Mouse (Mus musculus) CH12.LX (cell line): Measurements from ENCODE around the gene Stk10. TPM values are rescaled to one million over a fixed set of nuclear protein-coding genes. Genes with fewer than 3 reads are reported as not detected.

Experiments used
- DNase-seq: peaks from one replicate; pipeline ENCODE4 v3.0.0-alpha.2; 2013; ENCODE audit errors: extremely low read depth
- H3K27ac ChIP-seq: 2 replicates; pipeline ENCODE4 v1.5.1; 2012; ENCODE audit warnings: low read depth, mild to moderate bottlenecking, control low read depth, moderate library complexity; ENCODE audit not compliant: insufficient read depth
- H3K27me3 ChIP-seq: replicated peaks from 2 replicates; pipeline ENCODE3; 2012; ENCODE audit warnings: inconsistent platforms
- H3K36me3 ChIP-seq, 2 experiments: replicated peaks in 1 of 2; 2 replicates each; pipeline versions ENCODE3 to v1.6.1; 2012; ENCODE audit warnings: inconsistent platforms in 1 of 2, low read length in 1 of 2, mild to moderate bottlenecking in 1 of 2, mixed read lengths in 1 of 2, moderate library complexity in 1 of 2; ENCODE audit not compliant: control insufficient read depth in 1 of 2, insufficient read depth in 1 of 2
- H3K4me1 ChIP-seq, 2 experiments: 2 replicates each; pipeline ENCODE4 v1.6.1; 2012; ENCODE audit warnings: inconsistent platforms in 1 of 2, moderate library complexity in 1 of 2; ENCODE audit not compliant: insufficient read depth in 2 of 2, control insufficient read depth in 1 of 2
- H3K4me2 ChIP-seq: 2 replicates; pipeline ENCODE4 v1.6.1; 2012; ENCODE audit warnings: low read depth, mild to moderate bottlenecking, control low read depth; ENCODE audit not compliant: poor library complexity, insufficient read depth, severe bottlenecking
- H3K4me3 ChIP-seq, 3 experiments: fragments of 150-350 bp in 1 of 3; sonication (generic) in 1 of 3; replicated peaks in 1 of 3; 2 replicates each; pipeline versions ENCODE3 to v1.5.1; 2011 to 2012; ENCODE audit warnings: low read depth in 2 of 3, low read length in 2 of 3, mild to moderate bottlenecking in 2 of 3, moderate library complexity in 2 of 3, control low read depth in 1 of 3, improper control_type of control experiment in 1 of 3, inconsistent platforms in 1 of 3, mixed read lengths in 1 of 3; ENCODE audit not compliant: poor library complexity in 1 of 3
- H3K79me2 ChIP-seq: replicated peaks from 2 replicates; pipeline ENCODE4 v1.6.1; 2012; ENCODE audit warnings: mild to moderate bottlenecking, moderate library complexity; ENCODE audit not compliant: control insufficient read depth, poor library complexity, insufficient read depth, severe bottlenecking; ENCODE audit errors: extremely low read depth
- H3K9ac ChIP-seq: 2 replicates; pipeline ENCODE4 v1.6.1; 2012; ENCODE audit warnings: low read depth, mild to moderate bottlenecking, control low read depth, moderate library complexity; ENCODE audit not compliant: insufficient read depth
- H3K9me3 ChIP-seq: replicated peaks from 2 replicates; pipeline ENCODE3; 2012; ENCODE audit warnings: low read length, inconsistent platforms, mixed read lengths
- BHLHE40 ChIP-seq: IDR thresholded peaks from 2 replicates; pipeline ENCODE4 v1.6.1; 2011; ENCODE audit warnings: mild to moderate bottlenecking, low read depth, low read length, improper control_type of control experiment
- CHD2 ChIP-seq: IDR thresholded peaks from 2 replicates; pipeline ENCODE4 v1.6.1; 2011; ENCODE audit warnings: low read length, improper control_type of control experiment
- CTCF ChIP-seq, 2 experiments: IDR thresholded peaks in 1 of 2; conservative IDR thresholded peaks in 1 of 2; 2 replicates each; pipeline ENCODE4 v1.5.1; 2011 to 2012; ENCODE audit warnings: low read depth in 2 of 2, low read length in 2 of 2, improper control_type of control experiment in 1 of 2, inconsistent platforms in 1 of 2, mild to moderate bottlenecking in 1 of 2, moderate library complexity in 1 of 2
- E2F4 ChIP-seq: IDR thresholded peaks from 2 replicates; pipeline ENCODE4 v1.6.1; 2011; ENCODE audit warnings: low read depth, low read length, improper control_type of control experiment; ENCODE audit not compliant: insufficient replicate concordance
- ELF1 ChIP-seq: IDR thresholded peaks from 2 replicates; pipeline ENCODE4 v1.6.1; 2014; ENCODE audit warnings: low read depth, mild to moderate bottlenecking, inconsistent platforms, low read length, improper control_type of control experiment
- GABPA ChIP-seq: IDR thresholded peaks from 2 replicates; pipeline ENCODE4 v1.6.1; 2012; ENCODE audit warnings: low read depth, low read length, improper control_type of control experiment, inconsistent platforms; ENCODE audit not compliant: insufficient replicate concordance
- IRF4 ChIP-seq: IDR thresholded peaks from 2 replicates; pipeline ENCODE4 v1.6.1; 2014; ENCODE audit warnings: low read depth, mild to moderate bottlenecking, inconsistent platforms, low read length, improper control_type of control experiment
- JUND ChIP-seq: conservative IDR thresholded peaks from 2 replicates; pipeline ENCODE4 v1.6.1; 2011; ENCODE audit warnings: low read depth, low read length, improper control_type of control experiment
- KAT2A ChIP-seq: IDR thresholded peaks from 2 replicates; pipeline ENCODE4 v1.6.1; 2012; ENCODE audit warnings: low read length, improper control_type of control experiment, inconsistent platforms; ENCODE audit not compliant: insufficient replicate concordance
- MAZ ChIP-seq: IDR thresholded peaks from 2 replicates; pipeline ENCODE4 v1.6.1; 2012; ENCODE audit warnings: low read depth, mild to moderate bottlenecking, inconsistent platforms, low read length, improper control_type of control experiment, moderate library complexity
- MXI1 ChIP-seq: IDR thresholded peaks from 2 replicates; pipeline ENCODE4 v1.6.1; 2011; ENCODE audit warnings: mild to moderate bottlenecking, low read depth, low read length, improper control_type of control experiment
- NRF1 ChIP-seq: IDR thresholded peaks from 2 replicates; pipeline ENCODE4 v1.6.1; 2014; ENCODE audit warnings: low read depth, mild to moderate bottlenecking, inconsistent platforms, low read length, improper control_type of control experiment, moderate library complexity
- PAX5 ChIP-seq: IDR thresholded peaks from 2 replicates; pipeline ENCODE4 v1.6.1; 2012; ENCODE audit warnings: low read length, inconsistent platforms, mixed read lengths
- POLR2AphosphoS2 ChIP-seq: IDR thresholded peaks from 2 replicates; pipeline ENCODE4 v1.6.1; 2011; ENCODE audit warnings: low read depth, low read length, improper control_type of control experiment
- RCOR1 ChIP-seq: conservative IDR thresholded peaks from 2 replicates; pipeline ENCODE4 v1.6.1; 2012; ENCODE audit warnings: low read depth, mild to moderate bottlenecking, inconsistent platforms, low read length, improper control_type of control experiment
- TBP ChIP-seq: conservative IDR thresholded peaks from 2 replicates; pipeline ENCODE4 v1.6.1; 2011; ENCODE audit warnings: low read depth, low read length, improper control_type of control experiment
- USF1 ChIP-seq: IDR thresholded peaks from 2 replicates; pipeline ENCODE4 v1.6.1; 2014; ENCODE audit warnings: low read depth, mild to moderate bottlenecking, inconsistent platforms, low read length, improper control_type of control experiment
- dilution Hi-C: fragments of 300-500 bp; cut with MboI; formaldehyde crosslinking; loops from 2 replicates; pipeline ENCODE4 v1.14.3; 2020; ENCODE audit warnings: low sequenced_read_pairs; ENCODE audit not compliant: extremely low pct_unique_long_range_greater_than_20kb, extremely low pct_ligation_motif_present
- in situ Hi-C: fragments of 300-500 bp; cut with MboI; formaldehyde crosslinking; loops from 3 replicates; pipeline ENCODE4 v1.14.3; 2019; ENCODE audit warnings: low sequenced_read_pairs, low pct_ligation_motif_present, low pct_unique_long_range_greater_than_20kb, mixed read lengths
- polyA plus RNA-seq: library from polyadenylated mRNA; unstranded; fragments of >175 nt; gene quantifications from 2 replicates; pipeline ENCODE4 v1.2.1, GENCODE M21; 2012; ENCODE audit warnings: low read depth; ENCODE audit not compliant: insufficient read length
- total RNA-seq, 2 experiments: library from RNA; depleted of rRNA; stranded (reverse); fragments of 300-350 nt in 1 of 2; fragments of >200 nt in 1 of 2; gene quantifications; 2 replicates each; pipeline ENCODE4 v1.2.3; 2012 to 2014

The Stk10 gene
- total and polyA plus RNA-seq, 3 experiments = 20.0 to 40.3 (median 23.2) TPM

DNA sequence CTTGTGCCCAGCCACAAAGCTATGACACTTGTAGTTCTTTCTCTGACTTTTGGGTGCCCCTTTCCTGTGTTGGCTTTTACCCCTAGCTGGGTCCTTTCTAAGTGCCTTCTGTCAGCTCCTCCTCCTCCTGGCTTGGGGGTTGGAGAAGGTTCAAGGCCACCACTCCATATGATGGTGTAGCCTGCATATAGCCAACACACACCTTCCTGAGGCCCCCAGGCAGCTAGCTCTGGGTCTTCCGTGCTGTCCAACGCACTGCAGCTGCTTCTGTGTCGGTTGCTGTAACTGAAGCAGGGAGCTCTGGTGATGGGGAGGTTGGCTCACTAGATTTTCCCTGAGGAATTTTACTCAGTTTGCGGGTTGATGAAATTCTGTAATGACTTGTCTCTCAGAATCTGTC lies 71.6 kb downstream of the Stk10 start:
- Histone ChIP-seq H3K9ac (no peak overlapping the region), H3K27me3 (no peaks in the 10 kb centered on the region), H3K27ac (no peak overlapping the region), H3K4me3 (no peak overlapping the region), H3K79me2 (no peaks in the 10 kb centered on the region), H3K4me2 (no peak overlapping the region), H3K4me1 (peaks cover 7 to 64% of the 10 kb centered on the region in 2 experiments), H3K9me3 (peaks cover 2% of the 10 kb centered on the region), H3K36me3 (peaks cover 19 to 63% of the 10 kb centered on the region in 2 experiments)
- no peak for DNase-seq
- dilution Hi-C loops = no loop called here
- TF ChIP-seq KAT2A (no peak), NRF1 (no peak), GABPA (no peak), POLR2AphosphoS2 (no peak), MAZ (no peak), JUND (no peak), E2F4 (no peak), MXI1 (no peak), PAX5 (no peak), RCOR1 (no peak), ELF1 (no peak), CTCF (conservative IDR thresholded peaks at IDR 0.05 in 1 of 2, IDR thresholded peaks at IDR 0.05 in 1 of 2; ENCODE audit: low read depth in 2 of 2, low read length in 2 of 2) (no peak), CHD2 (no peak), TBP (no peak), IRF4 (no peak), USF1 (no peak), BHLHE40 (no peak)
- in situ Hi-C loops = loop anchor here (25.0 kb wide), 1 partner anchor 533 kb away; the partner anchor contains the start of gene Fgf18

DNA sequence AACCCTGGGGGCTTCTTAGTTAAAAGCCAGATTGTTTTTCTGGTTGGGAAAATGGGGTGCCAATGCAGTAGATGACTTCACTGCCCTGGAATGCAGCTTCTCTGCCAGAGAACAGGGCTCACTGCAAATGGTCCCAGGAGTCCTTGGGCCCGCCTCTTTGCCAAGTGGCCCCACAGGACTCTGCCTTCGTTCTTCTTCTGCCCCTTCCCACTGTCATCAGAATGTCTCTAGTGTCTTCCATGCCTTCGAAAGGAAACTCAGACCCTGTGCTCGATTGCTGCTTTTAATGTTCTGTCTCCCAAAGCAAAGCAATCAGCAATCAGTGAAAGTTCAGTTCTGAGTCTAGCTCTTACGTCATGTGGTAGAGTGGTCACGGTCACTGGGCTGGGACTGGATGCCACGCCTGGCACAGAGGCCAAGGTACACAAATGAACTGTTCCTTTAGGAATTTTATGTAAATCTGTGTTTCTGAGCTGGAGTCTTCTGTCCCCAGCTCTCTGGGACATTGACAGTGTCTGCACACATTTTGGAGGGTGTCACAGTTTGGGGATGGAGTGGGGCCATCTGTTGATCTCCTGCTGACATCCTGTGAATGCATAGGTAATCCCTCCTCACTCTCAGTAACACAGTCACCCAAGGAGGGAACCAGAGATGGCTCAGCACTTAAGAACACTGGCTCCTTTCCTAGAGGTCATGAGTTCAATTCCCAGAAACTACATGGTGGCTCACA lies 72.2 kb downstream of the Stk10 start:
- H3K79me2 ChIP-seq = no peaks in the 10 kb centered on the region
- H3K27me3 ChIP-seq = no peaks in the 10 kb centered on the region
- H3K9me3 ChIP-seq = peaks cover 2% of the 10 kb centered on the region
- H3K4me1 ChIP-seq = peaks cover 7 to 61% of the 10 kb centered on the region in 2 experiments
- dilution Hi-C loops (no loop called here), in situ Hi-C loops (loop anchor here (25.0 kb wide), 1 partner anchor 532 kb away; the partner anchor contains the start of gene Fgf18)
- no peak overlapping the region for H3K9ac ChIP-seq
- TF ChIP-seq CTCF (conservative IDR thresholded peaks at IDR 0.05 in 1 of 2, IDR thresholded peaks at IDR 0.05 in 1 of 2; ENCODE audit: low read depth in 2 of 2, low read length in 2 of 2) (no peak), ELF1 (no peak)
- no peak overlapping the region for H3K4me3 ChIP-seq
- H3K27ac ChIP-seq = no peak overlapping the region
- no peak for DNase-seq
- H3K4me2 ChIP-seq = no peak overlapping the region
- peaks cover 21 to 61% of the 10 kb centered on the region in 2 experiments for H3K36me3 ChIP-seq
